8 mouse cellular contexts compared by ENCODE assay signal in the genomic region with DNA sequence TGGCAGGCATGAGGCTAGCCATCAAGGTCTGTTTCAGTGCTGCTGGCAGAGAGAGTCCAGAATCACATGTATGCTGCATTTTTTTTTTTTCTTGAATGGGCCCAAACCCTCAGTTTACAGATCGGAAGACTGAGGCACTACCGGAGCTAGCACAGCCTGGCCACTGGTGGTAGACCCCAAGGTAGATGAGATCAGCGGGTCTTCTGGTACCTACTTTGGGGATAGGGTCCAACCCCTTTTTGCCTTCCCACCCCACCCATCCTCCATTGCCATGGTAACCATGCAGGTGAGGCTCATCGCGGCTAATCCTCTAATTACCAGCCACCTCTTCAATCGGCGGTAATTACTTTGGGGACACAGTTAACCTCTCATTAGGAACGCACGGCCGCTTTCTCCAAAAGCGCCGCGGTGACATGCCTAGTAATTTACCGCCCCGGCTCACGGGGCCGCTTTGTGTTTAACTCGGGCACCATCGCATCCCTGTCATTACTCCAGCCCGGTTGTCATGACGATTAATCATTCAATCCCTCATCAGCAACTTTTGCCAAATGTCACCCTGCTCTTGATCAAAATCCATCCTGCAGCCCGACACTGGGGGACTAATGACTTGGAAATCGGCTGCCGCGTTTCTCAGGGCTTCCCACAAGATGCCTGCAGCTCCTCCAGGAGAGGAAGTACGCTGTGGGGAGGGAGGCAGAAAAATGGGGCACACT. TPM values are rescaled to one million over a fixed set of nuclear protein-coding genes. Genes with fewer than 3 reads are reported as not detected.
DNase-seq lines count a peak whose midpoint lies in the region; ATAC-seq lines count a peak whose summit lies in the region.

No protein-coding gene starts in this region.

- no peak for ATAC-seq in kidney, embryonic 16.5 days (ENCODE audit: low FRiP score, low TSS enrichment)
- peak; percentile 69 for ATAC-seq in hindbrain, embryonic 16.5 days
- no peak for ATAC-seq in neural tube, embryonic 11.5 days (ENCODE audit: insufficient read depth, low FRiP score, low TSS enrichment)

- 0 out of 2 replicates have a peak overlapping the region, but pooled peaks have one; percentile 5 for H3K4me3 ChIP-seq in kidney, embryonic 16.5 days (ENCODE audit: low read length)
- no peak overlapping the region for H3K4me3 ChIP-seq in hindbrain, embryonic 16.5 days (ENCODE audit: low read length)
- H3K4me3 ChIP-seq in neural tube, embryonic 11.5 days (ENCODE audit: low read depth, low read length), result no peak overlapping the region

- H3K9ac ChIP-seq in kidney, embryonic 16.5 days (replicated peaks; ENCODE audit: low read length), result no peak overlapping the region
- no peak overlapping the region; the same call in 1 of the 2 replicates for H3K9ac ChIP-seq in hindbrain, embryonic 16.5 days (ENCODE audit: low read depth, low read length)
- no peak overlapping the region for H3K9ac ChIP-seq in neural tube, embryonic 11.5 days (ENCODE audit: low read length)

- 8% methylated on average over 26 of the region's 26 CpGs for whole genome bisulfite sequencing in kidney, embryonic 16.5 days
- WGBS in hindbrain, embryonic 16.5 days, result 8% methylated on average over 26 of the region's 26 CpGs
- 8% methylated on average over 26 of the region's 26 CpGs for WGBS in neural tube, embryonic 11.5 days

- peaks cover 20% of the 10 kb centered on the region for H3K4me1 ChIP-seq in kidney, embryonic 16.5 days (ENCODE audit: insufficient read depth, low read length)
- peaks cover 13% of the 10 kb centered on the region for H3K4me1 ChIP-seq in hindbrain, embryonic 16.5 days (ENCODE audit: control insufficient read depth, insufficient read depth, low read depth, low read length)
- H3K4me1 ChIP-seq in neural tube, embryonic 11.5 days (ENCODE audit: control insufficient read depth, insufficient read depth, low read length), result peaks cover 8% of the 10 kb centered on the region

- peak overlapping the region; percentile 31 for H3K4me2 ChIP-seq in kidney, embryonic 16.5 days (replicated peaks; ENCODE audit: low read depth, low read length)
- peak overlapping the region; percentile 24 for H3K4me2 ChIP-seq in hindbrain, embryonic 16.5 days (ENCODE audit: low read length)
- H3K4me2 ChIP-seq in neural tube, embryonic 11.5 days (ENCODE audit: low read depth), result peak overlapping the region; percentile 9; the same call in 1 of the 2 replicates

- H3K27me3 ChIP-seq in kidney, embryonic 16.5 days (ENCODE audit: insufficient read depth, low read length), result peaks cover 20% of the 10 kb centered on the region
- H3K27me3 ChIP-seq in hindbrain, embryonic 16.5 days (replicated peaks; ENCODE audit: control insufficient read depth, insufficient read depth, low read length), result no peaks in the 10 kb centered on the region
- no peaks in the 10 kb centered on the region for H3K27me3 ChIP-seq in neural tube, embryonic 11.5 days (ENCODE audit: control insufficient read depth, insufficient read depth, low read length)

- H3K36me3 ChIP-seq in kidney, embryonic 16.5 days (ENCODE audit: insufficient read depth, low read length), result no peaks in the 10 kb centered on the region
- H3K36me3 ChIP-seq in hindbrain, embryonic 16.5 days (ENCODE audit: control insufficient read depth, insufficient read depth, low read length), result no peaks in the 10 kb centered on the region
- no peaks in the 10 kb centered on the region for H3K36me3 ChIP-seq in neural tube, embryonic 11.5 days (ENCODE audit: control insufficient read depth, insufficient read depth, low read length)

- DNase-seq in kidney, adult 9 months, result no peak
- peak; percentile 79 for DNase-seq in embryo, embryonic 11 days
- DNase-seq in neural tube, embryonic 11.5 days (ENCODE audit: low spot score), result peak; percentile 62
- DNase-seq in cerebellum, postnatal 4 days (ENCODE audit: low spot score in 2 of 2), result no peak
- no peak for DNase-seq in gastrocnemius, postnatal 25 days
- DNase-seq in urinary bladder, postnatal 36 days (ENCODE audit: low spot score in 2 of 2), result no peak

- peaks cover under 1% of the 10 kb centered on the region; the same call in 1 of the 2 replicates for H3K9me3 ChIP-seq in kidney, embryonic 16.5 days (ENCODE audit: low read length)
- no peaks in the 10 kb centered on the region for H3K9me3 ChIP-seq in hindbrain, embryonic 16.5 days (ENCODE audit: control insufficient read depth, low read length)
- H3K9me3 ChIP-seq in neural tube, embryonic 11.5 days (ENCODE audit: control insufficient read depth, low read length), result no peaks in the 10 kb centered on the region

- H3K27ac ChIP-seq in kidney, embryonic 16.5 days (ENCODE audit: low read length), result 0 out of 2 replicates have a peak overlapping the region, but pooled peaks have one; percentile 30
- H3K27ac ChIP-seq in hindbrain, embryonic 16.5 days (ENCODE audit: low read depth, low read length), result no peak overlapping the region
- no peak overlapping the region for H3K27ac ChIP-seq in neural tube, embryonic 11.5 days (ENCODE audit: low read depth, low read length)

RNA-seq across cellular contexts. Expression of a gene that starts 30.4 kb away (rescaled TPM):
- 4.1 and 4.5 TPM in 2 replicates for polyA plus RNA-seq in kidney, embryonic 16.5 days (2015; fragmentation: Nextera tagmentation; extraction: Ambion mirVana)
- polyA plus RNA-seq in hindbrain, embryonic 16.5 days (2015; fragmentation: Nextera tagmentation; extraction: Ambion mirVana), result 4.7 and 4.9 TPM in 2 replicates
- polyA plus RNA-seq in neural tube, embryonic 11.5 days (2014; fragmentation: Nextera tagmentation; extraction: Ambion mirVana), result 5.0 and 7.5 TPM in 2 replicates
- under 1 TPM; 0.29 to 0.54 TPM for total RNA-seq in gastrocnemius, postnatal 25 days (2021)

Comparison
In these comparisons a context has a peak if more than half of its experiments do, and no peak if none do; other contexts are left out.
1. DNase-seq: peak in embryo, embryonic 11 days (single experiment) and neural tube, embryonic 11.5 days (single experiment); none in kidney, adult 9 months (single experiment), cerebellum, postnatal 4 days (0 of 2), gastrocnemius, postnatal 25 days (single experiment) and urinary bladder, postnatal 36 days (0 of 2).
2. Peak in every context shown above with its lines, with median percentiles within 50 percentile points of each other: H3K4me2 ChIP-seq.